Mouse (Mus musculus) embryo, embryonic 11 days (tissue): ENCODE results near the gene Hc.

Experiments
- DNase-seq: peaks from one replicate; pipeline ENCODE4 v3.0.0-alpha.2; 2015

Gene Hc

DNA sequence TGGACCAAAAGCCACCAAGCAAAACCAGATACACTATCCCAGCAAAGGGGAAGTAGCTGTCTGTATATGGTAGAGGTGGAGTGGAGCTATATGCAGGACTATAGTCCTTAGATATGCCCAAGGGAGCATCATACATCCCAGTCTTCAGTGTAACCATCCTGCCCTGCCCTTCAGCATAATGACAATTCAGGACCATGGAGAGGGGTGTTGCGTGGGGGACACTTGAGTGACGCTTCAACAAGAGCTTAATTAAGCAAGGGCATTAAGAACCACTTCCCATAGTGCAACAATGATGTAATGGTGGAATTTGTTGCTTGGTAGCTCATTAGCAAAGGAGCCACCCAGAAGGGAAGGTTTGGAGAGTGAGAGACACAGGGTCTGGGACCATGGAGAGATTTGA, 112.6 kb downstream of the Hc start:
- DNase-seq, result no peak

DNA sequence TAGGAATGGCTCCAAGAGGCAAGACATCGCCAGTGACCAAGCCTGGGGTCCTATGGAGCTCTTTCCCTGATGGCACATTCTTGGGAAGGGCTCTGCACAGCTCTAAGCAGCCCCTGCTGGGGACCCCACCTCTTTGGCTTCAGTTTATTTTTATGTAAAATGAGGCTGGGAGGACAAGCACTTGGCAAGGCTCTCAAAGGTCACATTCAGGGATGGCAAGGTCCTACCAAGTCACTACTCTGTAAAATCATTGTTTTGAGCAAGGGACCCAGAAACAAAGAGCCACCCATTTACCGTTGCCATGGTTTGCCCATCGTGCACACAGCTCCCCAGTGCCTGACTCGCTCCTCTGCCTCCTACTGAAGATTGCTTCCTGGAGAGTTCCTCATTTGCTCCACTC, 115.2 kb downstream of the Hc start:
- no peak for DNase-seq

DNA sequence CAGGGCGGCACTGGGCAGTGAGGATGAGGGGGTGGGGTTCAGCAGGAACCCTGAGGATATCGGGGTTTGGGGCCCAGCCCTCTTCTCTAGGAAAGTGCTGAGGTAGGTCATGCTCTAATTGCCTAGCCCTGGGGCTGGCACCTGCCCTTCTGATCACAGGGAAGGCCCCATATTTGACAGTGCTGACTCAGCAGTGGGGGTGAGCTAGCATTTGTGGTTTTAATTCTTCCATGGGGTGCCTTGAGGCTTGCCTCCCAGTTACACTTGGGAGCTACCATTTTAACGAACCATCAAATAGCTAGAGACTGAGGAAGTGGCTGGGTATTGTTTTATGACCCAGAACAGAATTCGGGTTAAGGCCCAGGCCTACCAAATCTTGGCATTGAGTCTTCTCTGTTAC, 115.7 kb downstream of the Hc start:
- DNase-seq, result no peak

DNA sequence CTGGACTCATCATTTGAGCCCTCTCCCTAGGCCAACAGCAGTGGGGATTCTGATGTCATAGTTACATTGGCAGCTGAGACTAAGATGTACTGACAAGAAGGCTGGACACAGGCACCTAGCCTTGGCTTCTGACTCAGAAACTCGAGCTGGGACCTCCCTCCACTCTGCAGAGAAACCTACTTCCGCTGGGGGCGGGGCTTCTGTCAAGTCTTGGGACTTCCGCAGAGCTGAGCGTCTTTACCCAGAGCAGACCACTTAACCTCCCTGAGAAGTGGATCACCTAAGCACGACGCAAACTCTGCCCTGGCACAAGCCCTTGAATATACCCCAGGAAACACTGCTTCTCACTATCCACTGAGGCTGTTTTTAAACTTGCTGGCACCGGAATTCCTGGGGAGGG, 116.5 kb downstream of the Hc start:
- peak; percentile 65 for DNase-seq

DNA sequence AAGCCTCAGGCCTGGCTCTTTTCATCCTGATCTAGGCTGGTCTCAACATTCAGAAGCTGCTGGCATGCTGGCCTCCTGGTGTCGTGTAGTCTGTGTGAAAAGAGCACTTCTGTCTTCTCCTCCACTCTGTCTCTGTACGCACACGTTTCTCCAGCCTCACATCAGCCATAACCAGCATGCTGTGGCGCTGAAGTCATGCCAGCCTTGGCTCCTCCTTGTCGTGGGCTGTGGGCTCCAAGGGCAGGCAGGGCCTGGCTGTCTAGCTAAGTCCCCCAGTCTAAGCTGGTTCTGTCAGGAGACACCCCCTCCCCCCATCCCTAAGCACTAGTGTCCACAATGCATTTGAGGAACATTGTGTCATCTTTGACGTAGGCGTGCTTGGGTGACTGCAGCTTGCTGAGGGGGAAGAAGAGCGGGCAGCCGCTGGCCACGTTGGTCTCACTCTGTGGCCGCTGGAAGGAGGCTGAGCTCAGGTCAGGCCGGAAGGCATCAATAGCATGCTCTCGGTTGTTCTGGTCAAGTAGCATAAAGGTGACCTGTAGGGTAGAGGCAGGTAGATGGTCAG, 117.6 kb downstream of the Hc start:
- no peak for DNase-seq

DNA sequence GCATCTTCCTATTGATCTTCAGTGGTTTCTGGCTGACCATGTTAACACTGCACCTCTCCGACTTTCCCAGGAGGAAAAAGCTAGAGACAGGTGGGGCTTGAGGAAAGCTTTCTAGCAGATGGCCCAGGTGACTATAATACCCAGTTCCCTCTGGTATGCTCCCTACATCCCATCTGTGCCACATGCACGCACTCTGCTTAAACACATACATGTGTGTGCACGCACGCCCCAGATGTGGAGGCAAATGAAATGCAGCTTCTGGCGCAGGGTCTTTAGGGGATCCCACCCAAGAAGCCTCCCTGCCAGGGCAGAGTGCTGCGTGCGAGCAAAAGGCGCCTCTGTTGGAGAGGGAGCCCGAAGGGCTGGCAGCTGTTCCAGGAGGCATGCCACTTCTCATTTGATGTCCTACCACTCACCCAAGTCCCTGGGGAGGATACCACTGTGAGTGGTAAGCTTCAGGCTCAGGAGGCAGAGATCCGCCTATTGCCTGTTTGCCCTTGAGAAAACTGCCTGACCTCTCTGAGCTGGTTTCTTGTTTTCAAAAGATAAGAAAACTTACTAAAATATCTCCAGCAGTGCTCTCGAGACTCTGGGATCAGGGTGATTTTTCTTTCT, 120.1 kb downstream of the Hc start:
- DNase-seq, result no peak

DNA sequence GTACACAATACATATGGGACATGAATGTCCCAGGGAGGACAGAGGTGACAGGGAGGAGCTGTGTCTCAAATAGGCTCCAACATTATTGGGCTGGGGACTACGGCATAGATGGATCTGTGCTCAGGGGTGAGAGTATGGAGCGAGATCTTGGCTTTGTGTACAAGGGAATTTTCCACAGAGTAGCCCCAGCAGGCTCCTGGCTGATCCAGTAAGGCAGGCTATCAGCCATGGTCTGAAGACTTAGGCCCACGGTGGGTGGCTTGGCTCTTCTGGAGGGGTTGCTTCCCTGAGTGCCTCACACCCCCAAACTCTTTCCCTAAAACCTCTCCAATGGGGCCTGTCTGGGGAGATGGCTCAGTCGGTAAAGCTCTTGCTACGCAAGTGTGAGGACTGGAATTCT, 121.0 kb downstream of the Hc start:
- no peak for DNase-seq

DNA sequence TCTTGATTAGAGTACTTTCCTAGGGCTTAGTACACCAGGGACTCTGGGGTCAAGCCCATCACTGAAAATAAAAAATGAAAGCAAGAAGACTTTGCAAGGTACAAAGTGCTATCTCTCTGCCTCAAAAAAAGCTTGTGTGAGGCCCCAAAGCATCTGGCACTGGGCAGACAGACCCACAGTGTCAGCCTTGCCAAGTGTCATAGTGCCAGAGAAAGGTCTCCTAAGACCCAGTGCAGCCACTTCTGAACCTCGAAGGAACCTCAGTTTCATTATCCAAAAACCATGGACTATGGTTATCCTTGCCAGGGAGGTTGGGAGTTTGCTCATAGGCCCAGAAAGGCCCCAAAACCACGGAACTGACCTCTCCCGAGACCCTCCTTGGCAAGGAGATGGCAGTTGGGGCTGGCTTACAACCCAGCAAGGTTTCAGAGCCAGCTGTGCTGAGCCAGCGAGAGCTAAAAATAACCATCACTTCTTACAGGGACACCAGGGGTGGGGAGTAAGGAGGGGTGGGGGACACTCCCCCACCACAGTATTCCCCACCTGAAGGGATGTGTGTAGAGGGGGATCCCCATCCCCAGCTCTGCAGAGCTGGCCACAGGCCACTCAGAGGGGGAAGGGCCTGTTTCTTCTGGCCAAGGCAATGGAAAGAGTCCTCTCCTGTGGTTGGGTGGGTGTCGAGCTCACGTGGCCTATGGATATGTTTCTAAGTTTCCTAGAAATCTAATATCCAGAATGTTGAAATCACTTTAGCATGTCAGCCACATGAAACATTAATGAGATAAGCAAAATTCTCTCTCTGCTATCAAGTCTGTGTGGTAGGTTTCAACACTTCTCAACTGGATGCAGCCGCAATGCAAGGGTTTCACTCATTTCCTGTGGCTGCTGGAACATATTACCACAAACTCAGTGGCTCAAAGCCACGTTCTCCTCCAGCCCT, 122.7 kb downstream of the Hc start:
- DNase-seq, result no peak

DNA sequence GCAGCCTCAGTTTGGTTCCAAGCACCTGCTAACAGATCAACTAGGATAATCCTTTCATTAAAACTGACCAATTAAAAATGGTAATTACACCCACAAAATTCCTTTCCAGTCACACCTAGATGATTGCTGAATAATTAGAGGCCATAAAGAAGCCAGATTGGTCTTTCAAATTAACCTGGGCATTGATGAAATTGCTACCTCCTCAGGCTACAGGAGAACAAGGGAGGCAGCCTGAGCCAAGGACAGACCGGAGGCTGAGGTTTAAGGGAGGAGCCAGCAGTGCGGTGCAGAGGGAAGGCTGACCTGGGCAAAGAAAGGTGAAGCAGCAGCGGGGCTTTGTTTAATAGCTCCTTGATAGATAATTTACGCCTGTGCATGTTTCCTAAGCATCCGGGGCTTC, 123.8 kb downstream of the Hc start:
- no peak for DNase-seq
